Mouse (Mus musculus) CH12.LX (cell line): Measurements from ENCODE around the gene Runx2. TPM values are rescaled to one million over a fixed set of nuclear protein-coding genes. Genes with fewer than 3 reads are reported as not detected.

ENCODE experiments used
- DNase-seq: peaks from one replicate; pipeline ENCODE4 v3.0.0-alpha.2; 2013; ENCODE audit errors: extremely low read depth
- H3K27ac ChIP-seq: 2 replicates; pipeline ENCODE4 v1.5.1; 2012; ENCODE audit warnings: low read depth, mild to moderate bottlenecking, control low read depth, moderate library complexity; ENCODE audit not compliant: insufficient read depth
- H3K27me3 ChIP-seq: replicated peaks from 2 replicates; pipeline ENCODE3; 2012; ENCODE audit warnings: inconsistent platforms
- H3K36me3 ChIP-seq, 2 experiments: replicated peaks in 1 of 2; 2 replicates each; pipeline versions ENCODE3 to v1.6.1; 2012; ENCODE audit warnings: inconsistent platforms in 1 of 2, low read length in 1 of 2, mild to moderate bottlenecking in 1 of 2, mixed read lengths in 1 of 2, moderate library complexity in 1 of 2; ENCODE audit not compliant: control insufficient read depth in 1 of 2, insufficient read depth in 1 of 2
- H3K4me1 ChIP-seq, 2 experiments: 2 replicates each; pipeline ENCODE4 v1.6.1; 2012; ENCODE audit warnings: inconsistent platforms in 1 of 2, moderate library complexity in 1 of 2; ENCODE audit not compliant: insufficient read depth in 2 of 2, control insufficient read depth in 1 of 2
- H3K4me2 ChIP-seq: 2 replicates; pipeline ENCODE4 v1.6.1; 2012; ENCODE audit warnings: low read depth, mild to moderate bottlenecking, control low read depth; ENCODE audit not compliant: poor library complexity, insufficient read depth, severe bottlenecking
- H3K4me3 ChIP-seq, 3 experiments: fragments of 150-350 bp in 1 of 3; sonication (generic) in 1 of 3; replicated peaks in 1 of 3; 2 replicates each; pipeline versions ENCODE3 to v1.5.1; 2011 to 2012; ENCODE audit warnings: low read depth in 2 of 3, low read length in 2 of 3, mild to moderate bottlenecking in 2 of 3, moderate library complexity in 2 of 3, control low read depth in 1 of 3, improper control_type of control experiment in 1 of 3, inconsistent platforms in 1 of 3, mixed read lengths in 1 of 3; ENCODE audit not compliant: poor library complexity in 1 of 3
- H3K79me2 ChIP-seq: replicated peaks from 2 replicates; pipeline ENCODE4 v1.6.1; 2012; ENCODE audit warnings: mild to moderate bottlenecking, moderate library complexity; ENCODE audit not compliant: control insufficient read depth, poor library complexity, insufficient read depth, severe bottlenecking; ENCODE audit errors: extremely low read depth
- H3K9ac ChIP-seq: 2 replicates; pipeline ENCODE4 v1.6.1; 2012; ENCODE audit warnings: low read depth, mild to moderate bottlenecking, control low read depth, moderate library complexity; ENCODE audit not compliant: insufficient read depth
- H3K9me3 ChIP-seq: replicated peaks from 2 replicates; pipeline ENCODE3; 2012; ENCODE audit warnings: low read length, inconsistent platforms, mixed read lengths
- CHD1 ChIP-seq: IDR thresholded peaks from 2 replicates; pipeline ENCODE4 v1.6.1; 2012; ENCODE audit warnings: low read depth, low read length, improper control_type of control experiment, inconsistent platforms
- CHD2 ChIP-seq: IDR thresholded peaks from 2 replicates; pipeline ENCODE4 v1.6.1; 2011; ENCODE audit warnings: low read length, improper control_type of control experiment
- CTCF ChIP-seq, 2 experiments: IDR thresholded peaks in 1 of 2; conservative IDR thresholded peaks in 1 of 2; 2 replicates each; pipeline ENCODE4 v1.5.1; 2011 to 2012; ENCODE audit warnings: low read depth in 2 of 2, low read length in 2 of 2, improper control_type of control experiment in 1 of 2, inconsistent platforms in 1 of 2, mild to moderate bottlenecking in 1 of 2, moderate library complexity in 1 of 2
- E2F4 ChIP-seq: IDR thresholded peaks from 2 replicates; pipeline ENCODE4 v1.6.1; 2011; ENCODE audit warnings: low read depth, low read length, improper control_type of control experiment; ENCODE audit not compliant: insufficient replicate concordance
- ELF1 ChIP-seq: IDR thresholded peaks from 2 replicates; pipeline ENCODE4 v1.6.1; 2014; ENCODE audit warnings: low read depth, mild to moderate bottlenecking, inconsistent platforms, low read length, improper control_type of control experiment
- EP300 ChIP-seq: IDR thresholded peaks from 2 replicates; pipeline ENCODE4 v1.6.1; 2011; ENCODE audit warnings: low read length, improper control_type of control experiment
- IRF4 ChIP-seq: IDR thresholded peaks from 2 replicates; pipeline ENCODE4 v1.6.1; 2014; ENCODE audit warnings: low read depth, mild to moderate bottlenecking, inconsistent platforms, low read length, improper control_type of control experiment
- JUND ChIP-seq: conservative IDR thresholded peaks from 2 replicates; pipeline ENCODE4 v1.6.1; 2011; ENCODE audit warnings: low read depth, low read length, improper control_type of control experiment
- KAT2A ChIP-seq: IDR thresholded peaks from 2 replicates; pipeline ENCODE4 v1.6.1; 2012; ENCODE audit warnings: low read length, improper control_type of control experiment, inconsistent platforms; ENCODE audit not compliant: insufficient replicate concordance
- MAX ChIP-seq: IDR thresholded peaks from 2 replicates; pipeline ENCODE4 v1.6.1; 2011; ENCODE audit warnings: low read length, improper control_type of control experiment
- MAZ ChIP-seq: IDR thresholded peaks from 2 replicates; pipeline ENCODE4 v1.6.1; 2012; ENCODE audit warnings: low read depth, mild to moderate bottlenecking, inconsistent platforms, low read length, improper control_type of control experiment, moderate library complexity
- MXI1 ChIP-seq: IDR thresholded peaks from 2 replicates; pipeline ENCODE4 v1.6.1; 2011; ENCODE audit warnings: mild to moderate bottlenecking, low read depth, low read length, improper control_type of control experiment
- NELFE ChIP-seq: IDR thresholded peaks from 2 replicates; pipeline ENCODE4 v1.6.1; 2011; ENCODE audit warnings: low read depth, low read length, improper control_type of control experiment
- PAX5 ChIP-seq: IDR thresholded peaks from 2 replicates; pipeline ENCODE4 v1.6.1; 2012; ENCODE audit warnings: low read length, inconsistent platforms, mixed read lengths
- RCOR1 ChIP-seq: conservative IDR thresholded peaks from 2 replicates; pipeline ENCODE4 v1.6.1; 2012; ENCODE audit warnings: low read depth, mild to moderate bottlenecking, inconsistent platforms, low read length, improper control_type of control experiment
- SIN3A ChIP-seq: IDR thresholded peaks from 2 replicates; pipeline ENCODE4 v1.6.1; 2012; ENCODE audit warnings: low read length, improper control_type of control experiment, inconsistent platforms
- SMC3 ChIP-seq: IDR thresholded peaks from 2 replicates; pipeline ENCODE4 v1.6.1; 2011; ENCODE audit warnings: low read depth, low read length, improper control_type of control experiment
- TBP ChIP-seq: conservative IDR thresholded peaks from 2 replicates; pipeline ENCODE4 v1.6.1; 2011; ENCODE audit warnings: low read depth, low read length, improper control_type of control experiment
- TCF12 ChIP-seq: IDR thresholded peaks from 2 replicates; pipeline ENCODE4 v1.6.1; 2014; ENCODE audit warnings: low read depth, mild to moderate bottlenecking, inconsistent platforms, low read length, improper control_type of control experiment
- UBTF ChIP-seq: IDR thresholded peaks from 2 replicates; pipeline ENCODE4 v1.6.1; 2012; ENCODE audit warnings: low read depth, mild to moderate bottlenecking, inconsistent platforms, low read length, improper control_type of control experiment, moderate library complexity
- USF1 ChIP-seq: IDR thresholded peaks from 2 replicates; pipeline ENCODE4 v1.6.1; 2014; ENCODE audit warnings: low read depth, mild to moderate bottlenecking, inconsistent platforms, low read length, improper control_type of control experiment
- USF2 ChIP-seq: conservative IDR thresholded peaks from 2 replicates; pipeline ENCODE4 v1.6.1; 2011; ENCODE audit warnings: low read depth, low read length, improper control_type of control experiment
- ZKSCAN1 ChIP-seq: IDR thresholded peaks from 2 replicates; pipeline ENCODE4 v1.6.1; 2012; ENCODE audit warnings: low read depth, inconsistent platforms, low read length, improper control_type of control experiment, borderline replicate concordance
- ZNF384 ChIP-seq: IDR thresholded peaks from 2 replicates; pipeline ENCODE4 v1.6.1; 2012; ENCODE audit warnings: low read depth, low read length, improper control_type of control experiment, inconsistent platforms
- dilution Hi-C: fragments of 300-500 bp; cut with MboI; formaldehyde crosslinking; loops from 2 replicates; pipeline ENCODE4 v1.14.3; 2020; ENCODE audit warnings: low sequenced_read_pairs; ENCODE audit not compliant: extremely low pct_unique_long_range_greater_than_20kb, extremely low pct_ligation_motif_present
- in situ Hi-C: fragments of 300-500 bp; cut with MboI; formaldehyde crosslinking; loops from 3 replicates; pipeline ENCODE4 v1.14.3; 2019; ENCODE audit warnings: low sequenced_read_pairs, low pct_ligation_motif_present, low pct_unique_long_range_greater_than_20kb, mixed read lengths
- polyA plus RNA-seq: library from polyadenylated mRNA; unstranded; fragments of >175 nt; gene quantifications from 2 replicates; pipeline ENCODE4 v1.2.1, GENCODE M21; 2012; ENCODE audit warnings: low read depth; ENCODE audit not compliant: insufficient read length
- total RNA-seq, 2 experiments: library from RNA; depleted of rRNA; stranded (reverse); fragments of 300-350 nt in 1 of 2; fragments of >200 nt in 1 of 2; gene quantifications; 2 replicates each; pipeline ENCODE4 v1.2.3; 2012 to 2014

Runx2 gene
- total and polyA plus RNA-seq, 3 experiments = 0.70 to 1.4 (median 1.1) TPM

- Histone ChIP-seq H3K4me2 (no peak overlapping the region), H3K9ac (no peak overlapping the region), H3K36me3 (no peaks in the 10 kb centered on the region), H3K27me3 (no peaks in the 10 kb centered on the region), H3K79me2 (no peaks in the 10 kb centered on the region), H3K27ac (no peak overlapping the region), H3K4me1 (peaks cover 0 to 5% of the 10 kb centered on the region in 2 experiments; a peak in 1 of 4 replicates), H3K4me3 (no peak overlapping the region), H3K9me3 (no peaks in the 10 kb centered on the region)
- no peak for DNase-seq
- TF ChIP-seq MAX = no peak
- TF ChIP-seq EP300 = no peak
- TF ChIP-seq ZKSCAN1 = no peak
- TF ChIP-seq ELF1 = no peak
- TF ChIP-seq PAX5 = no peak
- no peak for TF ChIP-seq USF1
- no peak for TF ChIP-seq TCF12
- no peak for TF ChIP-seq MXI1
- no peak for TF ChIP-seq SMC3
- dilution Hi-C loops (no loop called here), in situ Hi-C loops (no loop called here)
Observed at GRCm38 (mm10) chr17:44643260-44643659, 171.3 kb downstream of the Runx2 start.

- H3K27ac ChIP-seq = no peak overlapping the region
Observed at GRCm38 (mm10) chr17:44642126-44642525, 172.5 kb downstream of the Runx2 start.

More at GRCm38 (mm10) chr17:44642126-44642525, 172.5 kb downstream of the Runx2 start:
- peaks cover 0 to 5% of the 10 kb centered on the region in 2 experiments; a peak in 1 of 4 replicates for H3K4me1 ChIP-seq
- no peaks in the 10 kb centered on the region for H3K36me3 ChIP-seq
- no peak overlapping the region for H3K9ac ChIP-seq
- H3K4me2 ChIP-seq = no peak overlapping the region
- DNase-seq = no peak
- H3K4me3 ChIP-seq = no peak overlapping the region
- no peaks in the 10 kb centered on the region for H3K27me3 ChIP-seq
- in situ Hi-C loops = no loop called here
- no peak for TF ChIP-seq EP300
- TF ChIP-seq TBP = no peak
- TF ChIP-seq RCOR1 = no peak
- no peak for TF ChIP-seq TCF12
- no peak for TF ChIP-seq SIN3A
- no peak for TF ChIP-seq ZNF384
- TF ChIP-seq IRF4 = no peak
- no peak for TF ChIP-seq USF1
- TF ChIP-seq MAX = no peak
- TF ChIP-seq CHD1 = no peak
- TF ChIP-seq SMC3 = no peak
- no peak for TF ChIP-seq CTCF (conservative IDR thresholded peaks at IDR 0.05 in 1 of 2, IDR thresholded peaks at IDR 0.05 in 1 of 2; ENCODE audit: low read depth in 2 of 2, low read length in 2 of 2)
- TF ChIP-seq JUND = no peak
- TF ChIP-seq MAZ = no peak
- TF ChIP-seq UBTF = no peak
- no peak for TF ChIP-seq USF2
- no peak for TF ChIP-seq CHD2
- no peak for TF ChIP-seq NELFE
- TF ChIP-seq KAT2A = no peak
- TF ChIP-seq E2F4 = no peak
- no peaks in the 10 kb centered on the region for H3K9me3 ChIP-seq
- no peaks in the 10 kb centered on the region for H3K79me2 ChIP-seq
- dilution Hi-C loops = no loop called here
